In genomic region chr1:181873086-181873920, GRCm38 (mm10) we compare ENCODE assay signal across 25 mouse cellular contexts. TPM values are rescaled to one million over a fixed set of nuclear protein-coding genes. Genes with fewer than 3 reads are reported as not detected.
A peak's percentile ranks its signal among the peaks of the same experiment; 100 is the strongest.
DNase-seq lines count a peak whose midpoint lies in the region; ATAC-seq lines count a peak whose summit lies in the region.
"Had no signal": no experiment of that assay in that cellular context is flagged by ENCODE, and none has a peak within 500 bp of the region (broad histone marks: within the 10 kb centered on the region; RNA-seq: fewer than 3 reads in every experiment).

No protein-coding gene starts in this region.

- no peak for ATAC-seq in megakaryocyte, adult 5-6 weeks (ENCODE audit: poor library complexity, severe bottlenecking)
- ATAC-seq in megakaryocyte-erythroid progenitor cell, adult 5-6 weeks (replicated peaks; ENCODE audit: low FRiP score, low TSS enrichment, poor library complexity, severe bottlenecking) = peak; percentile 92
- ATAC-seq: forebrain, embryonic 15.5 days; hindbrain, embryonic 16.5 days; intestine, embryonic 15.5 days; liver, embryonic 12.5 days had no signal

- peak overlapping the region; percentile 50 for H3K4me3 ChIP-seq in megakaryocyte, embryonic 14.5 days (replicated peaks)
- H3K4me3 ChIP-seq: embryonic facial prominence, embryonic 10.5 days; forebrain, embryonic 15.5 days; heart, embryonic 15.5 days; intestine, embryonic 15.5 days; layer of hippocampus, adult 2 months; limb, embryonic 12.5 days; liver, embryonic 12.5 days had no signal

- H3K27me3 ChIP-seq in megakaryocyte, embryonic 14.5 days (replicated peaks) = peaks cover 4% of the 10 kb centered on the region
- H3K27me3 ChIP-seq: forebrain, embryonic 15.5 days; heart, embryonic 15.5 days; intestine, embryonic 15.5 days; limb, embryonic 12.5 days; liver, embryonic 12.5 days had no signal

- H3K36me3 ChIP-seq in megakaryocyte, embryonic 14.5 days (replicated peaks; ENCODE audit: low read length) = no peaks in the 10 kb centered on the region
- H3K36me3 ChIP-seq: embryonic facial prominence, embryonic 10.5 days; forebrain, embryonic 15.5 days; heart, embryonic 15.5 days; intestine, embryonic 15.5 days; limb, embryonic 12.5 days; liver, embryonic 12.5 days had no signal

- no peaks in the 10 kb centered on the region for H3K9me3 ChIP-seq in megakaryocyte, embryonic 14.5 days
- H3K9me3 ChIP-seq: embryonic facial prominence, embryonic 10.5 days; forebrain, embryonic 15.5 days; heart, embryonic 15.5 days; intestine, embryonic 15.5 days; limb, embryonic 12.5 days; liver, embryonic 12.5 days had no signal

- peak; percentile 77 for DNase-seq in thymus, postnatal 14 days
- no peak for DNase-seq in adrenal gland, postnatal 10 days
- no peak for DNase-seq in natural killer cell, adult 2 months (ENCODE audit: low spot score in 2 of 2)
- no peak for DNase-seq in frontal cortex, postnatal 14 days (ENCODE audit: low spot score in 2 of 2)
- DNase-seq: adrenal gland, postnatal 36 days; cerebellum, adult 9-11 months; gastrocnemius, postnatal 10 days; heart, adult 18-20 months; kidney, adult 9 months; kidney, postnatal 25 days; layer of hippocampus, postnatal 36 days; lung, adult 2 months; lung, postnatal 14 days; right cerebral cortex, postnatal 14 days had no signal

- peaks cover 41% of the 10 kb centered on the region for H3K4me1 ChIP-seq in megakaryocyte, embryonic 14.5 days
- H3K4me1 ChIP-seq: heart, embryonic 15.5 days; intestine, embryonic 15.5 days; limb, embryonic 12.5 days had no signal

RNA-seq across cellular contexts. Expression of gene Lbr, which starts 30.5 kb away (rescaled TPM):
- 24.2 and 54.4 TPM in 2 replicates for polyA plus RNA-seq in megakaryocyte, embryonic 14.5 days (2012; ENCODE audit: insufficient read depth, low replicate concordance)
- 457 and 500 TPM in 2 replicates for total RNA-seq in megakaryocyte, adult 5-6 weeks (2015)
- total RNA-seq in megakaryocyte, adult 5-6 weeks (2017) = 415 and 440 TPM in 2 replicates
- 130 and 132 TPM in 2 replicates for total RNA-seq in megakaryocyte-erythroid progenitor cell, adult 5-6 weeks (2014; fragmentation: Nextera tagmentation)
- 140 and 171 TPM in 2 replicates for total RNA-seq in megakaryocyte-erythroid progenitor cell, adult 5-6 weeks (2017)
- total RNA-seq in adrenal gland, postnatal 10 days (2021) = 10 to 100 TPM; 35.9 to 36.6 TPM
